Mouse (Mus musculus) limb, embryonic 14.5 days (tissue): ENCODE measurements around the gene Mrgpre. TPM values are rescaled to one million over a fixed set of nuclear protein-coding genes. Genes with fewer than 3 reads are reported as not detected.

Source experiments
- ATAC-seq: fragments of 200-750 bp; cut with Nextera tagmentation; 2 replicates; pipeline ENCODE4 v1.8.0; 2017; ENCODE audit warnings: low read depth, moderate number of reproducible peaks, moderate TSS enrichment; ENCODE audit not compliant: low FRiP score
- DNase-seq: peaks from one replicate; pipeline ENCODE4 v3.0.0-alpha.2; 2015; ENCODE audit warnings: low spot score
- H3K27ac ChIP-seq: fragments of 300-500 bp; sonication (generic); replicated peaks from 2 replicates; pipeline ENCODE4 v1.5.1; 2014; ENCODE audit warnings: low read depth, mild to moderate bottlenecking, low read length, moderate library complexity, mixed read lengths
- H3K27me3 ChIP-seq: fragments of 300-500 bp; sonication (generic); 2 replicates; pipeline ENCODE4 v1.6.1; 2014; ENCODE audit warnings: low read length, mixed read lengths; ENCODE audit not compliant: control insufficient read depth, insufficient read depth
- H3K36me3 ChIP-seq: fragments of 300-500 bp; sonication (generic); 2 replicates; pipeline ENCODE4 v1.6.1; 2014; ENCODE audit warnings: mild to moderate bottlenecking, low read length, moderate library complexity, mixed read lengths; ENCODE audit not compliant: control insufficient read depth, insufficient read depth
- H3K4me1 ChIP-seq: fragments of 300-500 bp; sonication (generic); 2 replicates; pipeline ENCODE4 v1.6.1; 2014; ENCODE audit warnings: antibody characterized with exemption, low read length, mixed read lengths; ENCODE audit not compliant: control insufficient read depth, insufficient read depth
- H3K4me2 ChIP-seq: fragments of 300-500 bp; sonication (generic); replicated peaks from 2 replicates; pipeline ENCODE4 v1.6.1; 2014; ENCODE audit warnings: low read depth, mild to moderate bottlenecking, low read length, moderate library complexity; ENCODE audit not compliant: severe bottlenecking
- H3K4me3 ChIP-seq: fragments of 300-500 bp; sonication (generic); replicated peaks from 2 replicates; pipeline ENCODE4 v1.5.1; 2014; ENCODE audit warnings: low read length
- H3K9ac ChIP-seq: fragments of 300-500 bp; sonication (generic); 2 replicates; pipeline ENCODE4 v1.6.1; 2014; ENCODE audit warnings: mild to moderate bottlenecking, low read depth, low read length, moderate library complexity; ENCODE audit not compliant: severe bottlenecking
- H3K9me3 ChIP-seq: fragments of 300-500 bp; sonication (generic); 2 replicates; pipeline ENCODE4 v1.6.1; 2016; ENCODE audit warnings: low read length; ENCODE audit not compliant: control insufficient read depth
- POLR2A ChIP-seq: fragments of 200-500 bp; IDR thresholded peaks from 2 replicates; pipeline ENCODE4 v1.8.0; 2012; ENCODE audit warnings: inconsistent platforms, mild to moderate bottlenecking, moderate library complexity, borderline replicate concordance; ENCODE audit not compliant: insufficient read depth, insufficient read length; ENCODE audit errors: extremely low read depth
- WGBS: fragments of 180-500 bp; shearing (Covaris S2); extraction: QIAGEN DNeasy Blood & Tissue Kit; methylation state at CpG from one replicate; pipeline ENCODE4 v1.1.7; 2014; 5-methylcytosine and 5-hydroxymethylcytosine counted together
- polyA plus RNA-seq, 2 experiments: library from polyadenylated mRNA; depleted of rRNA in 1 of 2; stranded (reverse) in 1 of 2; unstranded in 1 of 2; fragments of >200 nt; fragmentation: Nextera tagmentation in 1 of 2; extraction: Ambion mirVana in 1 of 2; gene quantifications; 2 replicates each; pipeline versions ENCODE4 v1.2.1 to v1.2.3; 2012 to 2014

Gene Mrgpre
- polyA plus RNA-seq, 2 experiments: 1.5 to 2.1 TPM

- DNase-seq: no peak
- no peaks in the 10 kb centered on the region for H3K36me3 ChIP-seq
Measured at GRCm38 (mm10) chr7:143769461-143769860, 14.8 kb downstream of the Mrgpre start.

GRCm38 (mm10) chr7:143768267-143768666 lies 16.0 kb downstream of the Mrgpre start:
- Histone ChIP-seq H3K9ac (no peak overlapping the region), H3K4me3 (no peak overlapping the region), H3K4me1 (no peaks in the 10 kb centered on the region), H3K27ac (no peak overlapping the region), H3K9me3 (no peaks in the 10 kb centered on the region), H3K4me2 (no peak overlapping the region), H3K36me3 (no peaks in the 10 kb centered on the region), H3K27me3 (no peaks in the 10 kb centered on the region)
- TF ChIP-seq POLR2A: no peak
- 62% methylated on average over 6 of the region's 6 CpGs for WGBS
- no peak for ATAC-seq
- no peak for DNase-seq

More at GRCm38 (mm10) chr7:143769461-143769860, 14.8 kb downstream of the Mrgpre start:
- H3K4me1 ChIP-seq: no peaks in the 10 kb centered on the region
- no peak overlapping the region for H3K4me3 ChIP-seq
- TF ChIP-seq POLR2A: no peak
- no peak overlapping the region for H3K9ac ChIP-seq
- H3K27ac ChIP-seq: no peak overlapping the region
- no peak overlapping the region for H3K4me2 ChIP-seq
- 40% methylated on average over 1 of the region's 1 CpGs for whole genome bisulfite sequencing
- ATAC-seq: no peak
- no peaks in the 10 kb centered on the region for H3K9me3 ChIP-seq
- H3K27me3 ChIP-seq: no peaks in the 10 kb centered on the region

GRCm38 (mm10) chr7:143766893-143767292 lies 17.4 kb downstream of the Mrgpre start, which contains the start of gene Mrgprg:
TSS of gene Mrgprg (minus strand) at chr7:143766993.
- no peaks in the 10 kb centered on the region for H3K27me3 ChIP-seq
- WGBS: 41% methylated on average over 6 of the region's 6 CpGs
- no peak within 1 kb of the TSS for H3K27ac ChIP-seq
- no peak within 1 kb of the TSS for H3K9ac ChIP-seq
- ATAC-seq (no peak), DNase-seq (no peak)
- no peak for TF ChIP-seq POLR2A
- no peaks in the 10 kb centered on the region for H3K36me3 ChIP-seq
- H3K4me2 ChIP-seq: no peak within 1 kb of the TSS
- no peaks in the 10 kb centered on the region for H3K9me3 ChIP-seq
- H3K4me1 ChIP-seq: no peaks in the 10 kb centered on the region
- no peak within 1 kb of the TSS for H3K4me3 ChIP-seq

- ATAC-seq (no peak), DNase-seq (no peak)
- 73% methylated on average over 19 of the region's 19 CpGs for WGBS
- no peaks in the 10 kb centered on the region for H3K27me3 ChIP-seq
- no peak overlapping the region for H3K4me3 ChIP-seq
- TF ChIP-seq POLR2A: no peak
- no peak overlapping the region for H3K4me2 ChIP-seq
- H3K9me3 ChIP-seq: no peaks in the 10 kb centered on the region
- no peaks in the 10 kb centered on the region for H3K36me3 ChIP-seq
- no peak overlapping the region for H3K9ac ChIP-seq
- no peaks in the 10 kb centered on the region for H3K4me1 ChIP-seq
- H3K27ac ChIP-seq: no peak overlapping the region
Measured at GRCm38 (mm10) chr7:143764876-143765530, 19.3 kb downstream of the Mrgpre start.

GRCm38 (mm10) chr7:143763794-143764193 lies 20.5 kb downstream of the Mrgpre start:
- no peaks in the 10 kb centered on the region for H3K27me3 ChIP-seq
- ATAC-seq: no peak
- WGBS: 13% methylated on average over 3 of the region's 3 CpGs

GRCm38 (mm10) chr7:143758956-143759355 lies 25.3 kb downstream of the Mrgpre start:
- Histone ChIP-seq H3K4me1 (0 out of 2 replicates have a peak, but pooled peaks cover 8% of the 10 kb centered on the region), H3K4me2 (no peak overlapping the region), H3K9me3 (no peaks in the 10 kb centered on the region), H3K4me3 (no peak overlapping the region), H3K27ac (no peak overlapping the region), H3K36me3 (no peaks in the 10 kb centered on the region), H3K9ac (no peak overlapping the region), H3K27me3 (no peaks in the 10 kb centered on the region)
- TF ChIP-seq POLR2A: no peak
- DNase-seq (no peak), ATAC-seq (no peak)
- WGBS: 57% methylated on average over 3 of the region's 3 CpGs

More at GRCm38 (mm10) chr7:143763794-143764193, 20.5 kb downstream of the Mrgpre start:
- H3K4me2 ChIP-seq: no peak overlapping the region
- H3K9me3 ChIP-seq: no peaks in the 10 kb centered on the region
- peak; percentile 52 for DNase-seq
- no peaks in the 10 kb centered on the region for H3K36me3 ChIP-seq
- H3K4me1 ChIP-seq: no peaks in the 10 kb centered on the region
- no peak overlapping the region for H3K27ac ChIP-seq
- no peak overlapping the region for H3K9ac ChIP-seq
- H3K4me3 ChIP-seq: no peak overlapping the region
- no peak for TF ChIP-seq POLR2A
